Mouse (Mus musculus) gastrocnemius, postnatal 14 days (tissue): ENCODE data around the gene Mpzl3. TPM values are rescaled to one million over a fixed set of nuclear protein-coding genes. Genes with fewer than 3 reads are reported as not detected.

Experiments used
- DNase-seq: peaks from one replicate; pipeline ENCODE4 v3.0.0; 2021; ENCODE audit warnings: mixed read lengths
- intact Hi-C: fragments of 180-260 bp; cut with DNase I; formaldehyde crosslinking; loops from one replicate; pipeline ENCODE4 v1.15.1; 2025; ENCODE audit warnings: low total_unique reads
- total RNA-seq, 2 experiments: library from RNA; stranded (reverse); gene quantifications; 2 replicates each; pipeline ENCODE4 v1.2.3; 2021

Mpzl3 gene
- total RNA-seq, 2 experiments from 2014 or later: 1.1 to 2.5 TPM

- no peak for DNase-seq
- intact Hi-C loops: no loop called here
Observed at GRCm38 (mm10) chr9:45125211-45125610, 70.2 kb downstream of the Mpzl3 start.

GRCm38 (mm10) chr9:45126941-45127340 lies 72.0 kb downstream of the Mpzl3 start:
- no peak for DNase-seq
- intact Hi-C loops: no loop called here

Other genes with a start within 250 kb of the Mpzl3 start
- 10 to 100 TPM; 11.8 to 14.3 TPM for gene Kmt2a, start 173.9 kb upstream of the Mpzl3 start, total RNA-seq
- gene Atp5l, start 134.4 kb upstream of the Mpzl3 start, total RNA-seq: 100 to 1,000 TPM; 663 to 775 TPM
- gene Ube4a, start 89.6 kb upstream of the Mpzl3 start, total RNA-seq: 10 to 100 TPM; 31.9 to 36.4 TPM
- under 1 TPM in 1 of 2 experiments, not detected in 1; 0.13 TPM for gene Cd3g, start 74.8 kb upstream of the Mpzl3 start, total RNA-seq
- gene Cd3d, start 73.4 kb upstream of the Mpzl3 start, total RNA-seq: under 1 TPM in 1 of 2 experiments, not detected in 1; 0.33 TPM
- gene Cd3e, start 45.6 kb upstream of the Mpzl3 start, total RNA-seq: not detected
- gene Mpzl2, start 15.4 kb upstream of the Mpzl3 start, total RNA-seq: under 1 TPM; 0.11 to 0.27 TPM
- under 1 TPM; 0.37 to 0.69 TPM for gene Jaml, start 24.0 kb downstream of the Mpzl3 start, total RNA-seq
- gene Scn2b, start 62.6 kb downstream of the Mpzl3 start, total RNA-seq: 1 to 10 TPM; 1.9 to 2.6 TPM
- 100 to 1,000 TPM in 1 of 2 experiments, 10 to 100 TPM in 1; 99.1 to 115 TPM for gene Scn4b, start 83.2 kb downstream of the Mpzl3 start, total RNA-seq
- gene BC049352, start 126.8 kb downstream of the Mpzl3 start, total RNA-seq: under 1 TPM in 1 of 2 experiments, not detected in 1; 0.12 TPM
- gene Tmprss4, start 148.9 kb downstream of the Mpzl3 start, total RNA-seq: not detected
- gene Il10ra, start 214.0 kb downstream of the Mpzl3 start, total RNA-seq: under 1 TPM; 0.64 TPM